Mouse (Mus musculus): Measurements from ENCODE around the gene Prkci. TPM values are rescaled to one million over a fixed set of nuclear protein-coding genes. Genes with fewer than 3 reads are reported as not detected.
A peak's percentile ranks its signal among the peaks of the same experiment; 100 is the strongest.

The Prkci gene
- polyA plus RNA-seq, 1 experiment = 0.10 TPM

DNA sequence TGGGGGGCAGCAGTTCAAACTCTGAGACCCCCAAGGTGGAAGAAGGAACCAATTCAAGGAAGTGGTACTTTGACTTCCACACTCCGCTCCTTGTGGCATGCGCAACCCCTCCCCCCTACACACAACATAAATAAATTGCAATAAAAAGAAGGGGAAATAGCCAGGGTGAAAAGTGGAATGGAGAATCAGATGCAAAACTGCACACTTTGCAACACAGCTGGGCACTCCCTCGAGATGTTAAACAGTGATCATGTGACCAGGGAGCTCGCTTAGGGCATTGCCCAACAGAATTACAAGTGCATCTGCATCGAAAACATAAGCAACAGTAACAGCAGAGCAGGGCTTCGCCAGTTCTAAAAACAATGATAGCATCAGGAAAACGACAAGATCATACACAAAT lies 3.4 kb upstream of the Prkci start:
- Histone ChIP-seq H3K36me3 (ENCODE audit: control insufficient read depth) (no peaks in the 10 kb centered on the region), H3K27me3 (ENCODE audit: control insufficient read depth) (peaks cover 8% of the 10 kb centered on the region), H3K9me3 (ENCODE audit: control insufficient read depth, low read length) (no peaks in the 10 kb centered on the region), H3K4me1 (ENCODE audit: control insufficient read depth) (peaks cover 32% of the 10 kb centered on the region), H3K4me3 (replicated peaks) (no peak overlapping the region)
- no peak for TF ChIP-seq TAL1 (IDR thresholded peaks at IDR 0.05; ENCODE audit: low read length)
- no peak for TF ChIP-seq GATA1 (IDR thresholded peaks at IDR 0.05; ENCODE audit: low read length)

DNA sequence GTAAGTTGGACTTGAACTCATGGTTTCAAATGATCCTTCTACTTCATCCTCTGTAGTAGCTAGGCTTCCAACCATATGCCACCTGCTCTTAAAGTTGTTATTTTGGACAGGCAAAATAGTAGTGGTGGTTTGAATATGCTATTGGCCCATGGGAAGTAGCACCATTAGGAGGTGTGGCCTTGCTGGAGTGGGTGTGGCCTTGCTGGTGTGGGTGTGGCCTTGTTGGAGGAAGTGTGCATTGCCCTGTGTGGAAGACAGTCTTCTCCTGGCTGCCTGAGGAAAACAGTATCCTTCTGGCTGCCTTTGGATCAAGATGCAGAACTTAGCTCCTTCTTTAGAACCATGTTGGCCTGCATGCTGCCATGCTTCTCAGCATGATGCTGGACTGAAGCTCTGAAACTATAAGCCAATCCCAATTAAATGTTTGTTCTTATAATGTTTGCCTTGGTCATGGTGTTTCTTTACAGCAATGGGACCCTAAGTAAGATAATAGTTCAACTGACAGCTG lies 2.4 kb upstream of the Prkci start:
- H3K36me3 ChIP-seq (ENCODE audit: control insufficient read depth) = no peaks in the 10 kb centered on the region
- no peak for TF ChIP-seq GATA1 (IDR thresholded peaks at IDR 0.05; ENCODE audit: low read length)
- TF ChIP-seq TAL1 (IDR thresholded peaks at IDR 0.05; ENCODE audit: low read length) = no peak
- H3K4me3 ChIP-seq (replicated peaks) = no peak overlapping the region

DNA sequence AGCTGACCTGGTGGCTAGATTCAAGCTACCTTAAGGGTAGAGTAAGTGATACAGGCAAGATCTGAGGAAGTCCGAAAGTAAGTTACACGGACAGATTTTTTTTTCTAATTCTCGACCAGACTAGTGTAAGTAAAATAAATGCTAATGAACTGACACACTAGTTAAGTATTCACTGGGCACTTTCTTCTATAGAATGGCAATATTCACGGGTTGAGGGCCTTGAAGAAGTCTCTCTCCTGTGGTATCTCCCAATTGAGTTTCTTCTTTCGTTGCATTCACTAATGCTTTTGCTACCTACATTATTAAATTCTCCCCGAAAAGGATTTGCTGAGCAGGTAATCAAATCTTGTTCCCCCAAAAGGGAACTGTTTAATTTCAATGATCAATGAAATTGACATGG lies 688 bp upstream of the Prkci start:
- Histone ChIP-seq H3K9me3 (ENCODE audit: control insufficient read depth, low read length) (no peaks in the 10 kb centered on the region), H3K4me1 (ENCODE audit: control insufficient read depth) (peaks cover 32% of the 10 kb centered on the region), H3K4me3 (replicated peaks) (peak overlapping the region; percentile 77), H3K27me3 (ENCODE audit: control insufficient read depth) (peaks cover 12% of the 10 kb centered on the region), H3K36me3 (ENCODE audit: control insufficient read depth) (no peaks in the 10 kb centered on the region)
- TF ChIP-seq TAL1 (IDR thresholded peaks at IDR 0.05; ENCODE audit: low read length) (no peak), GATA1 (IDR thresholded peaks at IDR 0.05; ENCODE audit: low read length) (no peak)

More for the DNA sequence above, 2.4 kb upstream of the Prkci start:
- peaks cover 12% of the 10 kb centered on the region for H3K27me3 ChIP-seq (ENCODE audit: control insufficient read depth)
- no peaks in the 10 kb centered on the region for H3K9me3 ChIP-seq (ENCODE audit: control insufficient read depth, low read length)
- peaks cover 32% of the 10 kb centered on the region for H3K4me1 ChIP-seq (ENCODE audit: control insufficient read depth)

DNA sequence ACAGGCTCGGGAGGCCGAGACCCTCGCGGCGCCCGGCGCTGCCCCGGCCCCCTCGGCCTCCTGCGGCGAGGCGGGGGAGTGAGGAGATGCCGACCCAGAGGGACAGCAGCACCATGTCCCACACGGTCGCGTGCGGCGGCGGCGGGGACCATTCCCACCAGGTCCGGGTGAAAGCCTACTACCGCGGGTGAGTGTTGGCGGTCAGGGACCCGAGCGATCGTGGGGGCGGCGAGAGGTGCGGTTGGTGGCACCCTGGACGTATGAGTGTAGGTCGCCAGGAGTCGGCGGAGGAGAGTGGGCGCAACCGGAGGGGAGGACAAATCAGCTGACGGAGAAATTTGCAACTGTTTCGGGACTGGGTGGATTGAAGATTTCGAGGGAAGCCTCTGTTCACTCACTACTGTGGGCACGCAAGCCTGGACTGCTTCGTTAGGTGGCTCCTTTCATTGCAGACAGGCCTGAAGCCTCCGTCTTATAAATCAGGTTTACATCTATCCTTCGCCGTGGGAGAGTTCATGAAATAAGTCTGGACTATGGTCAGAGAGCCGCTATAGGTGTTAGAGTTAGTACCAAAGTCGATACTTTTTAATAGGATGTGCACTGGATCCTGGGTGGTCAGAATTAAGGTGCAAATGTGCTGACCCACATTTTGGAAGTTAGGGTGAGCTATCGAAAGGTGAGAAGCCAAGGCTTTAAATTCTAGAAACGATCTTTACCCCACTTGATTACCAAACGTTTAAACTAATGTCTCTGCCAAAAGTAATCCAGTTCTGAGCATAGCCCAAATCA lies 546 bp downstream of the Prkci start:
- H3K27me3 ChIP-seq (ENCODE audit: control insufficient read depth) = peaks cover 12% of the 10 kb centered on the region
- H3K9me3 ChIP-seq (ENCODE audit: control insufficient read depth, low read length) = no peaks in the 10 kb centered on the region
- H3K36me3 ChIP-seq (ENCODE audit: control insufficient read depth) = no peaks in the 10 kb centered on the region
- H3K4me1 ChIP-seq (ENCODE audit: control insufficient read depth) = peaks cover 32% of the 10 kb centered on the region
- TF ChIP-seq GATA1 (IDR thresholded peaks at IDR 0.05; ENCODE audit: low read length) (no peak), TAL1 (IDR thresholded peaks at IDR 0.05; ENCODE audit: low read length) (no peak)
- H3K4me3 ChIP-seq (replicated peaks) = peak overlapping the region; percentile 77

DNA sequence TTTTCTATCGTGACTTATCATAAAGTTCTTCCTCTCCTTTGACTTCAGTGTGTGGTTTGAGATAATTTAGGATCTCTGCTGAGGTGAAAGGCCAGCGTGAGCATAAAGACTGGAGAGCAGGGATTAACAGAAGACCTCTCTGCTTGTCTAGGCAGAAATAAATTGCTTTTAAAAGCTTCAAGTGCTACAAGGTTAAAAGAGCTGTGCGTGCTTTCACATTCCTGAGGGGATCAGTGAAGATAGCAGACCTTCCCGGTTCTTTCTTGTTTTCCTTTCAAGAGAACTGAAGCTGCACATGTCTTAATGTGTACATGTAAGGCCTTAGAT lies 1.1 kb downstream of the Prkci start:
- H3K9me3 ChIP-seq (ENCODE audit: control insufficient read depth, low read length) = no peaks in the 10 kb centered on the region
- H3K36me3 ChIP-seq (ENCODE audit: control insufficient read depth) = no peaks in the 10 kb centered on the region
- peaks cover 12% of the 10 kb centered on the region for H3K27me3 ChIP-seq (ENCODE audit: control insufficient read depth)
- TF ChIP-seq GATA1 (IDR thresholded peaks at IDR 0.05; ENCODE audit: low read length) (no peak), TAL1 (IDR thresholded peaks at IDR 0.05; ENCODE audit: low read length) (no peak)
- H3K4me3 ChIP-seq (replicated peaks) = peak overlapping the region; percentile 77
- peaks cover 32% of the 10 kb centered on the region for H3K4me1 ChIP-seq (ENCODE audit: control insufficient read depth)

DNA sequence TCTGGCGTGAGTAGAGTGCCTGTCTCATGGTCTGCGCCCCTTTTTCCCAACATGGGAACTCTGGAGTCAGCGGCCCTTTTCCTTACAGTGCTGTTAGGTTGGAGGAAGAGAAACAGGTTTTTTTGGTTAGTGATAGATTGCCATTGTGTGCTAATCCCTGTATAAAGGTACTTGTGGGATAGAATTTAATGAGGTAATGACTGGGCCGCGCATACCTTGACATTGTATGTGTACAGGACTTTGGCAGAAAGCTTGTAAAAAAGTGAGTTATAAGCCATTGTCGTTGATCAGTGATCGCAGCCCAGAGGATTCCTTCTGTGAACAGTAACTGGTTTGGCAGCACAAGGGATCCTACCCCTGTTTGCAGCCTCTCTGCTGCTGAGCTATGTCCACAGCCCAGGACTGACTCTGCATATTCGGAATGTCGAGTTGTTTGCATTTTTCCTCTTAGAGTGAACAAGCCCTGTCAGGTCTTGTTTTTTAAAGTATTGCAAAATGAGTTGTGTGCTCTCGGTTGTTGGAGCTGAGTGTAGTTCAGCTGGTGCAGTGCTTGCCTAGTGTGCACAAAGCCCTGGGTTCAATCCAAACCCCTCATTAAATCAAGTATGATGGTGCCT lies 4.0 kb downstream of the Prkci start:
- H3K4me3 ChIP-seq (replicated peaks) = no peak overlapping the region
- H3K27me3 ChIP-seq (ENCODE audit: control insufficient read depth) = peaks cover 12% of the 10 kb centered on the region
- peaks cover 29% of the 10 kb centered on the region for H3K4me1 ChIP-seq (ENCODE audit: control insufficient read depth)
- H3K9me3 ChIP-seq (ENCODE audit: control insufficient read depth, low read length) = no peaks in the 10 kb centered on the region
- TF ChIP-seq GATA1 (IDR thresholded peaks at IDR 0.05; ENCODE audit: low read length) (no peak), TAL1 (IDR thresholded peaks at IDR 0.05; ENCODE audit: low read length) (no peak)
- no peaks in the 10 kb centered on the region for H3K36me3 ChIP-seq (ENCODE audit: control insufficient read depth)

DNA sequence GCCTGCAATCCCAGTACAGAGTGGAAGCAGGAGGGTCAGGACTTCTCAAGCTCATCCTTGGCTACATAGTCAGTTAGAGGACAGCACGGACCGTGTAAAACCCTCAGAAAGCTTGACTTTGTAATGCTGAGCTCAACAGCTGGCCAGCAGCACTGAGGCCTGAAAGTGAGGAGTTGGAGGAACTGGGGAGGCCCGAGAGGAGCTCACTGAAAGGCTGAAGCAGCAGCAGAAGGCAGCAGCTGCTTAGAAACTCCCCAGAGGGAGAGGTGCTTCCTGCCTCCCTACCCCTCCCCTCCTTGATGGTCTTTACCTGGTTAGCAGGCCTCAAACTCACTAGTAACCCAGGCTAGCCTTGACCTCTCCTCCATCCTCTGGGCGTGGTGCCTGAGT lies 4.5 kb downstream of the Prkci start:
- Histone ChIP-seq H3K36me3 (ENCODE audit: control insufficient read depth) (no peaks in the 10 kb centered on the region), H3K27me3 (ENCODE audit: control insufficient read depth) (peaks cover 12% of the 10 kb centered on the region), H3K4me3 (replicated peaks) (no peak overlapping the region), H3K9me3 (ENCODE audit: control insufficient read depth, low read length) (no peaks in the 10 kb centered on the region), H3K4me1 (ENCODE audit: control insufficient read depth) (peaks cover 24% of the 10 kb centered on the region)
- TF ChIP-seq GATA1 (IDR thresholded peaks at IDR 0.05; ENCODE audit: low read length) (no peak), TAL1 (IDR thresholded peaks at IDR 0.05; ENCODE audit: low read length) (no peak)

DNA sequence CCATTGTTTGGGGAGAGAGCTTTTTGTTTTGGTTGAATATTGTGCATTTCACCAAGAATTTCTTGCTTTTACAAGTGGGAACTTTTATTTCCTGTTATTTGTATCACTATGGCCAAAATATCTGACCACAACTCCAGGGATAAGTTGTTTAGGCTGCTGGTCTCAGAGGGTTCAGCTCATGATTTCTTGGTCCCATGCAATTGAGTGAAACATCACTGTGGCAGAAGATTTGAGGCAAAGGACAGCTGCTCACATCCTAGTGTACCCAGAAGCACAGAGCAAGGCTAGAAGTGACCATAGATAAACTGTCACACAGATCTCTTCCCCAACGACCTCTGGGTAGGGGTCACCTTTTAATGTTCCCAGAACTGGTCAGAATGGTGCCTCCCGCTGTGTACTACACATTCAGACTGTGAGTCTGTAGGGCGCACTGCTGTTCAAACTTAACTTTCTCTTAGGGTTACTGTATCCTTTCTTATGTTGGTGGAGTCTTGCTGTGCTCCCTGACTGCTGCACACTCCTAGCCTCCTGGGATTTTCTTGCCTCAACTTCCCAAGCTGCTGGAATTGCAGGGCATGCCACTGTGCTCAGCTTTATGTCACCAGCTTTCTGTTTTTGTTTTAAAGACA lies 5.6 kb downstream of the Prkci start:
- Histone ChIP-seq H3K36me3 (ENCODE audit: control insufficient read depth) (no peaks in the 10 kb centered on the region), H3K27me3 (ENCODE audit: control insufficient read depth) (peaks cover 10% of the 10 kb centered on the region), H3K4me3 (replicated peaks) (no peak overlapping the region), H3K4me1 (ENCODE audit: control insufficient read depth) (peaks cover 15% of the 10 kb centered on the region), H3K9me3 (ENCODE audit: control insufficient read depth, low read length) (no peaks in the 10 kb centered on the region)
- TF ChIP-seq TAL1 (IDR thresholded peaks at IDR 0.05; ENCODE audit: low read length) (no peak), GATA1 (IDR thresholded peaks at IDR 0.05; ENCODE audit: low read length) (no peak)

Measured in erythroblast, embryonic 14.5 days (primary cell).